Mouse (Mus musculus): ENCODE measurements at regions not wholly inside any gene's neighbourhood (a gene's known extent, or its start where the extent isn't known, plus 50 kb on each side); places are given as distances from the start of the nearest gene placed in this dataset.

DNA sequence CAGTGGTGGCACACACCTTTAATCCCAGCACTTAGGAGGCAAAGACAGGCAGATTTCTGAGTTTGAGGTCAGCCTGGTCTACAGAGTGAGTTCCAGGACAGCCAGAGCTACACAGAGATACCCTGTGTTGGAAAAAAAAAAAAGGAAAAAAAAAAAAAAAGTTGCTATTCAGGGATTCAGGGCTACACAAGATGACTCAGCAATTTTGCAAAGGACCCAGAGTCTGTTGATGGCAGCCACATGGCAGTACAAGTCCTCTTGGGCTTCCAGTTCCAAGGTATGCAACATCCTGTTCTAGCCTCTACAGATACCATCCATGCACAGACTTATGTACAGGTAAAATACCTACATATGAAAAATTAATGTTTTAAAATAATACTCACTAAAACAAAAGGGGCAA is 515.9 kb downstream of the Car8 start:
- TF ChIP-seq CTCF (IDR thresholded peaks at IDR 0.05; ENCODE audit: control insufficient read depth, insufficient read depth, low read length), result no peak
- TF ChIP-seq POLR2A (IDR thresholded peaks at IDR 0.05; ENCODE audit: borderline replicate concordance, control insufficient read depth, low read depth, low read length), result no peak

Data from bone marrow, adult 2 months (tissue).